Mouse (Mus musculus) embryo, embryonic 11.5 days (tissue): ENCODE measurements at regions not wholly inside any gene's neighbourhood (a gene's known extent, or its start where the extent isn't known, plus 50 kb on each side); places are given as distances from the start of the nearest gene placed in this dataset.

Experiments
- DNase-seq: peaks from one replicate; pipeline ENCODE4 v3.0.0-alpha.2; 2012; ENCODE audit warnings: low read depth, low spot score

- DNase-seq: peak; percentile 1
These were observed 196.4 kb downstream of the Mettl4 start for GRCm38 (mm10) chr17:94553400-94553799.

GRCm38 (mm10) chr17:94528765-94529164 is 221.1 kb downstream of the Mettl4 start:
- no peak for DNase-seq
